Mouse (Mus musculus) hindbrain, embryonic 14.5 days (tissue): ENCODE data around the gene Gal3st2b. TPM values are rescaled to one million over a fixed set of nuclear protein-coding genes. Genes with fewer than 3 reads are reported as not detected.
"Not testable (repeated sequence)": the region's sequence is repeated elsewhere in the genome, so short reads cannot be mapped to it uniquely, and the experiment has no call there.

Source experiments
- ATAC-seq: fragments of 200-750 bp; cut with Nextera tagmentation; 2 replicates; pipeline ENCODE4 v1.8.0; 2017; ENCODE audit warnings: moderate number of reproducible peaks, mild to moderate bottlenecking, moderate TSS enrichment, moderate library complexity; ENCODE audit not compliant: low FRiP score
- DNase-seq: peaks from one replicate; pipeline ENCODE4 v3.0.0-alpha.2; 2015; ENCODE audit warnings: low spot score
- H3K27ac ChIP-seq: fragments of 300-500 bp; sonication (generic); 2 replicates; pipeline ENCODE4 v1.5.1; 2014; ENCODE audit warnings: mild to moderate bottlenecking, moderate library complexity
- H3K27me3 ChIP-seq: fragments of 300-500 bp; sonication (generic); 2 replicates; pipeline ENCODE4 v1.6.1; 2014; ENCODE audit warnings: mild to moderate bottlenecking, low read length, mixed read lengths; ENCODE audit not compliant: control insufficient read depth, insufficient read depth
- H3K36me3 ChIP-seq: fragments of 300-500 bp; sonication (generic); replicated peaks from 2 replicates; pipeline ENCODE4 v1.6.1; 2014; ENCODE audit not compliant: control insufficient read depth, insufficient read depth
- H3K4me1 ChIP-seq: fragments of 300-500 bp; sonication (generic); replicated peaks from 2 replicates; pipeline ENCODE4 v1.6.1; 2014; ENCODE audit warnings: antibody characterized with exemption, low read length, mixed read lengths; ENCODE audit not compliant: control insufficient read depth, insufficient read depth
- H3K4me2 ChIP-seq: fragments of 300-500 bp; sonication (generic); replicated peaks from 2 replicates; pipeline ENCODE4 v1.6.1; 2014; ENCODE audit warnings: mild to moderate bottlenecking, moderate library complexity
- H3K4me3 ChIP-seq: fragments of 300-500 bp; sonication (generic); replicated peaks from 2 replicates; pipeline ENCODE4 v1.5.1; 2014; ENCODE audit warnings: mild to moderate bottlenecking, low read length
- H3K9ac ChIP-seq: fragments of 300-500 bp; sonication (generic); 2 replicates; pipeline ENCODE4 v1.6.1; 2014
- H3K9me3 ChIP-seq: fragments of 300-500 bp; sonication (generic); 2 replicates; pipeline ENCODE4 v1.6.1; 2016; ENCODE audit warnings: low read length; ENCODE audit not compliant: control insufficient read depth
- WGBS: fragments of 180-500 bp; shearing (Covaris S2); extraction: QIAGEN DNeasy Blood & Tissue Kit; methylation state at CpG from one replicate; pipeline ENCODE4 v1.1.7; 2014; 5-methylcytosine and 5-hydroxymethylcytosine counted together
- polyA plus RNA-seq: library from polyadenylated mRNA; unstranded; fragments of >200 nt; fragmentation: Nextera tagmentation; extraction: Ambion mirVana; gene quantifications from 2 replicates; pipeline ENCODE4 v1.2.1, GENCODE M21; 2014

The Gal3st2b gene
- polyA plus RNA-seq, 1 experiment from 2014 or later = 0.07 TPM

DNA sequence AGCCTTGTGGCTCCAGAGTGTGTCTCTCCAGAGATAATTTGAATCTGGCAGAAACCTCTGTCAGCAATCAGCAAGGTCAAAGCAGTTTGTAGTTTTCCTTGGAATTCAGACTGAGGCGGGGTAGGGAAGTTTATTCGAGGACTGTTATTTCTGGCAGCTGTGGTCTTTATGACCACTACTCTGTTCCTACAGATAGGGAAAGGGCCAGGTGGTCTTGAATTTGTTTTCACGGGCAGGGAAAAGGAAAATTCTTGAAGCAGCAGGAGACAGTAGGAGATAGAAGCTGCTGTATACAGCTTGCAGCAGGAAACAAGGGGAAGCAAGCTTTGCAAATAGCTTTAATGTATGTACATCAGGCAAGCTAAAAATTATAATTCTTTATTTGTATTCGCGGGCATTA lies 52.3 kb downstream of the Gal3st2b start:
- H3K4me3 ChIP-seq, H3K27ac ChIP-seq, H3K9me3 ChIP-seq, H3K4me2 ChIP-seq, H3K4me1 ChIP-seq, H3K27me3 ChIP-seq, H3K36me3 ChIP-seq, ATAC-seq, H3K9ac ChIP-seq, DNase-seq: not testable (repeated sequence)
- 92% methylated on average over 2 of the region's 5 CpGs for WGBS

- not testable (repeated sequence) for H3K27ac ChIP-seq, H3K9ac ChIP-seq, ATAC-seq, H3K4me3 ChIP-seq, DNase-seq, H3K36me3 ChIP-seq, H3K9me3 ChIP-seq, H3K4me2 ChIP-seq, H3K27me3 ChIP-seq, H3K4me1 ChIP-seq
- no CpG with 5 or more reads among the region's 4 CpGs for WGBS
These were observed 52.7 kb downstream of the Gal3st2b start for GRCm38 (mm10) chr1:93970797-93971196.

DNA sequence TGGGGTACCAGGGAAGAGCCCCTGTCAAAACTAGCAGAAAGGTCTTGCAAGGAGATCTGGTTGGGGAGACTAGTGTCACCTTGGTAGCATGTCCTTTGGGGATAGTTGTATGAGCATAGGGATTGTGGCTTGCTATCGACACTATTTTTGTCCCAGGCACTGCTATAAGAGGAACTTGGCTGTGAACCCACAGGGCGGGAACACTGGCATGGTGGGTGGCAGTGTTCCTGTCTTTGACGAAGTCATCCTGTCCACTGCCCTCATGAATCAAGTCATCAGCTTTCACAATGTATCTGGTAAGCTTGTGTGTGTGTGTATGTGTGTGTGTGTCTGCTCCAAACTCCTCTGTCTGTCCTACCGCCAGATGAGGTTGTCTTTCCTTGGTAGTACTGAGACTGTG lies 57.7 kb downstream of the Gal3st2b start:
- not testable (repeated sequence) for ATAC-seq, H3K27ac ChIP-seq, H3K9ac ChIP-seq, H3K4me3 ChIP-seq, H3K27me3 ChIP-seq, DNase-seq, H3K9me3 ChIP-seq, H3K36me3 ChIP-seq, H3K4me1 ChIP-seq, H3K4me2 ChIP-seq
- WGBS = 86% methylated on average over 1 of the region's 4 CpGs

GRCm38 (mm10) chr1:93978287-93978686 lies 60.2 kb downstream of the Gal3st2b start:
- not testable (repeated sequence) for H3K27ac ChIP-seq, H3K27me3 ChIP-seq, H3K9me3 ChIP-seq, H3K4me1 ChIP-seq, H3K36me3 ChIP-seq, H3K4me3 ChIP-seq, H3K9ac ChIP-seq, H3K4me2 ChIP-seq, DNase-seq, ATAC-seq
- no CpG with 5 or more reads among the region's 7 CpGs for WGBS

GRCm38 (mm10) chr1:93980932-93981331 lies 62.8 kb downstream of the Gal3st2b start:
- not testable (repeated sequence) for H3K27me3 ChIP-seq, DNase-seq, H3K9me3 ChIP-seq, H3K4me3 ChIP-seq, H3K27ac ChIP-seq, H3K4me2 ChIP-seq, H3K36me3 ChIP-seq, H3K4me1 ChIP-seq, H3K9ac ChIP-seq
- no CpG with 5 or more reads among the region's 2 CpGs for WGBS
- ATAC-seq = peak; percentile 57; the same call in 1 of the 2 replicates

DNA sequence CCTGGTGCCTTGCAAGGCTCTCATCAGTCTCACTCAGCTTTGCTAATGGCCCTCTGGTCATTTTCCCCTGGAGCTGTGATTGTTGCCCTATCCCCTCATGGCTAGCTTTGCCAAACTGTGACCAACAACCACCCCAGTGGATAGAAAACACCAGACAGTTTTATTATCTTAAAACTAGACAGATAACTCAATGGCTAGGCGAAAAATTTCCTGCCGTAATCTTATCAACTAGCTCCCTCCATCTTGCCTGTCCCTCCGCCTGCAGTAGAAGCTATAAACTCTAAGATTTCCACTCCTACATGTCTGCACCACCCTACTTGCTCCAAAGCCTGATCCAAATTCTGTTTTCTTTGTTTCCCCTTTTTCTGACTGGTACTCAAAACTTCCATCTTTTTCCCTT lies 68.1 kb downstream of the Gal3st2b start:
- no peaks in the 10 kb centered on the region for H3K36me3 ChIP-seq
- H3K4me3 ChIP-seq = no peak overlapping the region
- H3K9ac ChIP-seq = no peak overlapping the region
- H3K27ac ChIP-seq = no peak overlapping the region
- H3K4me1 ChIP-seq = no peaks in the 10 kb centered on the region
- H3K4me2 ChIP-seq = no peak overlapping the region
- no peak for ATAC-seq
- DNase-seq = no peak
- no peaks in the 10 kb centered on the region for H3K27me3 ChIP-seq
- WGBS = 100% methylated on average over 3 of the region's 3 CpGs
- H3K9me3 ChIP-seq = no peaks in the 10 kb centered on the region

DNA sequence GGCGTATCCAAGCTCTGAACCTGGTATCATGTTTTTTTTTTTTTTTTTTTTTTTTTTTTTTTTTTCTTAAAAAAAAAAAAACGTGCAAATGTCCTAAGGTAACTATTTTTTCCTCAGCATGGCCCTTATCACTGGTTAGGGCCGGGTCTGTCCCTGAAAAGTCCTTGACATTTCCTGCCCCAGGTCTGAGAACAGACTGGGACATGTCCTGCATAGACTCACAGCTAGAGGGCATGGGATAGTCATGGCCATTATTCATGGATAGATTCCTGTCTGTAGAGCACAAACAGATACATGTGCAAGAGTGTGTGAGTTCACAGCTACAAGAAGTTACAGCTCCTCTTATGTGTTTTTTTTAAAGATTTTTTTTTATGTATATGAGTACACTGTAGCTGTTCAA lies 70.7 kb downstream of the Gal3st2b start:
- Histone ChIP-seq H3K27ac (no peak overlapping the region), H3K9me3 (no peaks in the 10 kb centered on the region), H3K4me2 (no peak overlapping the region), H3K9ac (no peak overlapping the region), H3K27me3 (no peaks in the 10 kb centered on the region), H3K36me3 (no peaks in the 10 kb centered on the region), H3K4me1 (no peaks in the 10 kb centered on the region), H3K4me3 (no peak overlapping the region)
- DNase-seq = no peak
- no peak for ATAC-seq
- WGBS = 85% methylated on average over 3 of the region's 3 CpGs

DNA sequence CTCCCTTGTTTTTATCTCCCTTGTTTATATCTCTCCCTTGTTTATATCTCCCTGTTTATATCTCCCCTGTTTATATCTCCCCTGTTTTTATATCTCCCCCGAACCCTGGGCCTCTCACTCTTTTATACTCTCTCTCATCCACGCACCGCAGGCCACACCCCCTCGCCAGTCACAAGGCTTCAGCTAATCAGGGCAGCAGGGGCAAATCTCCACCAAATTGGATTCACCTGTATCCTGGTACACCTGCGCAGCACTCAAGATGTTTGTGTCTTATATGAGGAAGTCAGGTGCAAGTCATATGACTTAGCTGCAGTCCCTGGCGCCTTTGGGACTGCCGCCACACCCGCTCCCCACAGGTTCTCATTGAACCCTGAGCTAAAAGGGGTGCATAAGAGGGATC lies 72.1 kb downstream of the Gal3st2b start, which contains the start of gene Gal3st2c:
TSS of gene Gal3st2c (plus strand) at position 301 of the 400 bp plus-strand sequence.
- not testable (repeated sequence) for H3K9ac ChIP-seq, H3K4me1 ChIP-seq, H3K4me2 ChIP-seq, H3K4me3 ChIP-seq, H3K27me3 ChIP-seq, DNase-seq, ATAC-seq, H3K27ac ChIP-seq, H3K9me3 ChIP-seq, H3K36me3 ChIP-seq
- WGBS = 90% methylated on average over 7 of the region's 8 CpGs

DNA sequence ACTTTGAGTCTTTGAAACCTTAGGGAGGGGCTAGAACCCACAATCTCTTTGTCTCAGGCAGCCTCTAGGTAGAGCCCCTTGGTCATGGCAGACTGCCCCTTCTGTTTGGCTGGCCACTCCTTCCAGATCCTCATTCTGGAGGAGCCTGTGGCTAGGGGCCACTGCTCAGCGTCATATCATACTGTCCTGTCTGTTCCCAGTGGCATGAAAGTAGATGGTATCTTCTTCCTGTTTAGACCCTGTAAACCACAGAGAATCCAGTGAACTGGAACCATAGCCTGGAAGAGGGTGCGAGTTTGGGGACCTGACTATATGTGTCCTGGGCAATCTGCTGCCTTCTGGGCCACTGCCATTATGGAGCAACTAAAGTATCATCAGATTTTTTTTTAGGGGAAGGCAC lies 73.0 kb downstream of the Gal3st2b start:
- ATAC-seq, H3K4me2 ChIP-seq, H3K27ac ChIP-seq, H3K9me3 ChIP-seq, H3K9ac ChIP-seq, H3K27me3 ChIP-seq, H3K4me1 ChIP-seq, H3K4me3 ChIP-seq, H3K36me3 ChIP-seq, DNase-seq: not testable (repeated sequence)
- 96% methylated on average over 2 of the region's 2 CpGs for WGBS

- not testable (repeated sequence) for H3K4me2 ChIP-seq, ATAC-seq, H3K27ac ChIP-seq, H3K9me3 ChIP-seq, H3K9ac ChIP-seq, DNase-seq, H3K4me1 ChIP-seq, H3K4me3 ChIP-seq, H3K36me3 ChIP-seq, H3K27me3 ChIP-seq
- 96% methylated on average over 3 of the region's 3 CpGs for WGBS
These were observed 73.4 kb downstream of the Gal3st2b start for GRCm38 (mm10) chr1:93991491-93991890.
